Mouse (Mus musculus) E14TG2a.4 (cell line): ENCODE data around the gene Bfsp2.

Source experiments
- CTCF ChIP-seq: conservative IDR thresholded peaks from 2 replicates; pipeline ENCODE4 v1.5.1; 2014; ENCODE audit warnings: low read length
- NANOG ChIP-seq: IDR thresholded peaks from 2 replicates; pipeline ENCODE4 v1.6.1; 2014; ENCODE audit warnings: borderline replicate concordance, low read length, mixed read lengths
- POU5F1 ChIP-seq: IDR thresholded peaks from 2 replicates; pipeline ENCODE4 v1.6.1; 2014; ENCODE audit warnings: low read length, borderline replicate concordance

GRCm38 (mm10) chr9:103379199-103379598 is 101.0 kb downstream of the Bfsp2 start:
- TF ChIP-seq CTCF: no peak
- TF ChIP-seq NANOG: no peak
- TF ChIP-seq POU5F1: no peak
